Mouse (Mus musculus): ENCODE data around the gene Dnah8.

DNA sequence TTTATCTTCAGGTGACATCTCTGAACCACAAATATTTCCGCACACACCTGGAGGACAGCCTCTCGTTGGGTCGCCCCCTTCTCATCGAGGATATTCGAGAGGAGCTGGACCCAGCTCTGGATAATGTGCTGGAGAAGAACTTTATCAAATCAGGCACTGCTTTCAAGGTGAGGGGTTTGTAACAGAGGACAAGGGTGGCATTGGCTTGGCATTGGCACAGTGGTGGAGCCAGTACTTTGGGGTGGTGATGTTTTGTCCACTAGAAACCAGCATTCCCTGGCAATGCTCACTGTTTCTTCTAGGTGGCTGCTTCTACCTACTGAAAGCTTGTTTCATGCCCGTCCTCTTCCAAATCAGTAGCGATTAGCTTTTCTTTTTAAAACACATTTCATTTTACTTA lies 166.7 kb downstream of the Dnah8 start:
- TF ChIP-seq CTCF (IDR thresholded peaks at IDR 0.05) = no peak
- no peak for TF ChIP-seq EP300 (IDR thresholded peaks at IDR 0.05)
